Mouse (Mus musculus): Measurements from ENCODE around the gene Herc1.

Gene Herc1

DNA sequence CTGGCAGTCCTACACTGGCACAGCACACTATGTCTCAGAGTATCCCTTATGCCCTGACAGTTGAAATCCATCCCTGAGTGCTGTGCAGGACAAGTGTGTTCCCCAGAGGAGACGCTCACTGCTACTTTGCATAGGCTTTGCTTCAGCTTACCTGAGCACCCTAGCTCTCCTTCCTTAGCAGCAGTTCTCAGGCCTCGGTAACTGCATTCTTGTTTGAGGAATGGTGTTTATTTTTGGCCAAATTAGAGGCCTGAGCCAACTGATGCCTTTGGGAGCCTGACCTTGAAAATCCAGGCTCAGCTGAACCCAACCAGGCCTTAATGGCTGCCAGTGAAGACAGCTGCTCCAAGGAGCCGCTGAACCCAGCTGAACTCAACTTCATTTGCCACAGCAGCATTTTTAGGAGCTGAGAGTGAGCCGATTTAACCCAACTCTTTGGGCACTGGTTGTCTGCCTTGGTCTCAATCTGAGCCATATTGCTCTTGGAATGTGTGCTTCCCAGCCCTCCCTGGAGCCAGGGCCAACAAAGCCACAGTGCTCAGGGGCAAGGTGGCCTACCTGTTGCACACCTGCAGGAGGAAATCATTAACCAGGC, 163.5 kb downstream of the Herc1 start:
- in situ Hi-C loops (cut with MboI; ENCODE audit: low pct_unique_long_range_greater_than_20kb in 1 of 2, low sequenced_read_pairs in 2 of 2, unreplicated experiment in 1 of 2): no loop called here

DNA sequence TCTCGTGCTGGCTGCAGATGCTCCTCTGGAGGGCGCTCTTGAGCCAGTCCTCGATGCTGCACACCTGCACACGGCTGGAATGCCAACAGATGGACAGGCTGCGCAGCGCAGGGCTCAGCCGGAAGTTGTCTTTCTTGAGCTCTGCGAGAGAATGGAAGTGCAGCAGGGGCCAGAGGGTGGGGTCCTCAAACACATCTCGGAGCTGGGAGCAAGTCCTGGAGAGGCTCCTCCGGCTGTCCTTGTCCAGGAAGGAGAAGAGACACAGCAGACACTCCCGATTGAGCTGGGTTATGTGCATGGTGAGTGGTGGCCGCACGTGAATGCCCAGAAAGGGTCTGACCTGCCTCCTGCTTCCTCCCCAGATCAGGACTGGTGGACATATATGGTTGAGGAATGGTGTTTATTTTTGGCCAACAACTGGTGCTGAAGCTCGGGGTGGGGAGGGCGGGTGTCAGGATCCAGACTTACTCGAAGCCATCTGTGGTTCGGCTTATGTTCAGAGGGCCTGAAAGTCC, 164.1 kb downstream of the Herc1 start, which contains the start of gene Fbxl22:
Gene Fbxl22, minus strand, starts transcription at position 338 of the 515 bp plus-strand sequence.
- in situ Hi-C loops (cut with MboI; ENCODE audit: low pct_unique_long_range_greater_than_20kb in 1 of 2, low sequenced_read_pairs in 2 of 2, unreplicated experiment in 1 of 2): no loop called here

DNA sequence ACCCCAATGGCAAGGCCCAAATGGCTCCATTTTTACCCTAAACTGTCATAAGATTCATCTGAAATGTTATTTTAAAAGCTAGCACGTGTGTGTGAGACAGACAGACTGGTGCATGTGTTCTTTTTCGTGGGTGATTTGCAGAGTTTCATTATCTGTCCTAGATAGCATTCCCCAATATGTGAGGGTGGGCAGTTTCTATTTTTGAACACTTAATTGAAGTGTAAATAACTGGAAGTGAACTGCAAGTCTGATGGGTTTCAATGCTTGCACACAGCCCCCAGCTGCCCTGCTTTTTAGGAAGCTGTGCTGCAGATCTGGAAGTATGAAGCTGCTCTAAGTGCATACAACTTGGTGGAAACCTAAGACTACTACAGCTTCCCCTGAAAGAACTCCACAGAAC, 164.9 kb downstream of the Herc1 start:
- in situ Hi-C loops (cut with MboI; ENCODE audit: low pct_unique_long_range_greater_than_20kb in 1 of 2, low sequenced_read_pairs in 2 of 2, unreplicated experiment in 1 of 2): no loop called here

DNA sequence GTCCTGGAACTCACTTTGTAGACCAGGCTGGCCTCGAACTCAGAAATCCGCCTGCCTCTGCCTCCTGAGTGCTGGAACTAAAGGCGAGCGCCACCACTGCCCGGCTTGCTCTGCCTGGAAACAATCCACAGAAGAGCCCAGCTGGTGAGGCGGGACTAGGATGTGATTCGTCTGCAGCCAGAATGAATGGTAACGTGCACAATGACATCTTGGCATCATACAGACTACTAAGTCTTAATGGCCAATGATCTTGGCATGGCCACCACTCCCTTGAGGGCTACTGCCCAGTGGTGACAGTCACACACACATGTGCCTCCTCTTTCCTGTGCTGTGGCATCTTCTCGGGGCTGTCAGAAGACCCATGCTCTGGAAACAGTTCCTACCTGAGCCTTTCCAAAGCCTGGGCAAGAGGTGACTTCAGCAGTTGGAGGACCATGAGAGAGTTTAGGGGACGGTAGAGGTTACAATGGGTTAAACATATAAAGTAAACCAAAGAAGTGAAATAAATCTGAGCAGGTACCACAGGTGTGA, 165.5 kb downstream of the Herc1 start:
- in situ Hi-C loops (cut with MboI; ENCODE audit: low pct_unique_long_range_greater_than_20kb in 1 of 2, low sequenced_read_pairs in 2 of 2, unreplicated experiment in 1 of 2): no loop called here

DNA sequence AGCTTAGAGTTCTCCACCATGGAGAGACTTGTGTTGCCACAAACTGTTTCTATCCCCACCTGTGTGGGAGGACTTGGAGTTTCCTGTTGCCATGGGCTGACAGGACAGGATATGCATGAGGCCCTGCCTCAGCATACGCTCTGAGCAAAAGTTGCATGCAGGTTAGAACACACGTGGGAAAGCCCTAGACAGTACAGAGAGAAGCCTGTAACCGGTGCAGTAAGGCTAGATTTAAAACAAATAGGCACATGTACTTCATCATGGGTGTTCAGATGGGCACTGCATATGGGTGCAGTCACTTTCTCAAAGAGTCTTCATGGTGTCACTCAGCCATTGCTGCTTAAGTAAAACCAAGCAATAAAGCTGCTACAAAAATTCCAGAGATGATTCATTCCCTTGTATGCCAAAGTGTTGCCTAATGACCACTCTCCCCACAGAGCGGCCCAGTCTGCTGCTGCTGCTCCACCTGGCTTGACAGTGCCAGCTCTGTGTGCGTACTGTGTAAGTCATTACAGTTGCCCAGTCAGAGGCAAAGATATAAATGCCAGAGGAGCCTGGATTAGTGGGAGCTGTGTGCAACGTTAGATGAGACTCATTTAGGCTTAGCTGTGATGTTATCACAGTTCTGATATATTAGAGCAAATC, 166.2 kb downstream of the Herc1 start:
- in situ Hi-C loops (cut with MboI; ENCODE audit: low pct_unique_long_range_greater_than_20kb in 1 of 2, low sequenced_read_pairs in 2 of 2, unreplicated experiment in 1 of 2): no loop called here

DNA sequence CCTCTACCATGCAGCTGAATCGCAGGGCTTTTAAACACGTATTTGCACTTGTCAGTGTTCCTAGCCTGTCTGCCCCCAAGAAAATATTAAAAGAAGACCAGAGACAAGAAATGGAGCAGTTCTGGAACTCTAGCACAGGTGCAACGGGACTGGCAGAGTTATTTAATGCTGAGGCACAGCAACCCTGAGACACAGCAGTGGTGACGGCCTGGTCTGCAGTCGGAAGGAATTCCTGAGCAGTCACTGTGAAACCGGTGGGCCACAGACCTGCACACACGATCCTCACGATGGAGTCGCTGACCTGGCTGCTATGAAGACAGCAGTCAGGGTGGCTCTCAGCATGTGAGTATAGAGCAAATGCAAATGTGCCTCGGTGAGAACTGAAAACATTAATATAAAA, 167.5 kb downstream of the Herc1 start:
- in situ Hi-C loops (cut with MboI; ENCODE audit: low pct_unique_long_range_greater_than_20kb in 1 of 2, low sequenced_read_pairs in 2 of 2, unreplicated experiment in 1 of 2): no loop called here

DNA sequence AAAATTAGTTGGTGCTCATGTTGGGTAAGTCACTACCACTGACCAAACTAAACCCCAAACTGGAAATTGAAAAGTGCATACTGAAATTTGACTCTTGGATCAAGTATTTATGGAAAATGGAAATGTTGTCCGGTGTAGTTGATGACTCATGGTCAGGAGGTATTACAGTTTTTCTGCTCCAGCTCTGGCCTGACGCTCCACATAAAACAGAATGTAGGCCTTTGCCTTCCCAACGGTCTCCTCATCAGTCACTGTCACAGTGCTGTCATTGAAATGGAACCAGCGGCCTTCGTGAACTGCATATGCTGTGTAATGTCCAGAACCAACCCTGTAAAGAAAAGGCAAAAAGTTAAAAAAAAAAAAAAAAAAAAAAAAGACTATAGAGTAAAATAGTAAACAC, 168.0 kb downstream of the Herc1 start:
- in situ Hi-C loops (cut with MboI; ENCODE audit: low pct_unique_long_range_greater_than_20kb in 1 of 2, low sequenced_read_pairs in 2 of 2, unreplicated experiment in 1 of 2): no loop called here

DNA sequence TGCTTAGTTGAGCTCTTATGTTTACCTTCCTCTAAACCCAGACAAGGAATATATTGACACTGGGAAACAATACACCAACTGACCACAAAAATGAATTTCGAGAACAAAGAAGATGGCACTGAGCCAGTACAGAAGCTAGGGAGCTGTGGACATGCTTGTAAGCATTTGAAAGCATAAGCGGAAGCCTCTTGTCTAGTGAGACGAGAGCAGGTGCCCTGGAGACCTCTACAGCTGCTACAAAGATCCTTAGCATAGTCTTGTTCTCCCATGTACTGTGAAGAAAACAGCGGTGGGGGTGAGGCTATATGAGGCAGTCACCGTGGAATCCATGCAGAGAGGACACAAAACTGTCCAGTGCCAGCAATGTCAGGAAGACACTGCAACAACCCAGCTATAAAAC, 168.7 kb downstream of the Herc1 start:
- in situ Hi-C loops (cut with MboI; ENCODE audit: low pct_unique_long_range_greater_than_20kb in 1 of 2, low sequenced_read_pairs in 2 of 2, unreplicated experiment in 1 of 2): no loop called here

DNA sequence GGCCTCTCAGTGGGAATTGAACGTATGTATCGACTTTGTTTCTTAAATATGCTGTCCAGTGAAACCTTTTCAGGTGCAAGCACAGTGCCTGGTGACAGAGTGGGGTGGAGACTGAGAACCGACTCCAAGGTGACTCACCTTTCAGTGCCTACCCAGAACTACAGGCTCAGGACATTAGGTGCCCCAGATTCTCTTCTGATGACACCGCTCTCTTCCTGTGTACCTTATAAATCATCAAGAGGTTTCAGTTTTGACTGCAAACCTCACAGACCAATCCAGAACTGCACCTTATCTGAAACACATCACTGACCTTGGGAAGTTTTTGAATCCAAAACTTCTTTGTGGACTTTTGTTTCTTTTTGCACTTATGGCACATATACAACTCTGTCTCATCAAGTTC, 170.0 kb downstream of the Herc1 start:
- in situ Hi-C loops (cut with MboI; ENCODE audit: low pct_unique_long_range_greater_than_20kb in 1 of 2, low sequenced_read_pairs in 2 of 2, unreplicated experiment in 1 of 2): no loop called here

DNA sequence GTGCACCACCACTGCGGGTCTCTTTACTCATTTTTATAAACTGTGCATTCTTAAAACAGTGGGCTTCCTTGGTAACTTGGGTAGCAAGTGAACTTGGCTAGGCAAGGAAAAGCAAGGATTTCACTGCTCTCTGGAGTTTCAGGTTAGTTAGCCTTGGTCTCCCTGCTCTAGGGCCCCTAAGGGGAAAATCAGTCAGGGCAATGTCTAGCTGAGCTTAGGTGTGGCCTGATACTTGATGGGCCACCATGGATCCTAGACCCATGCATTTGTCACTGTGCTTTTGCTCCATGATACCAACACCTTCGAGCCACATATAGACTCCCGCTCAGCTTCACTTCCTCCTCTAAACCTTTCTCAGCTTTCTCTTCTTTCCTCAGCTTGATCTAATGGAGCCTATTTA, 171.3 kb downstream of the Herc1 start:
- in situ Hi-C loops (cut with MboI; ENCODE audit: low pct_unique_long_range_greater_than_20kb in 1 of 2, low sequenced_read_pairs in 2 of 2, unreplicated experiment in 1 of 2): no loop called here

DNA sequence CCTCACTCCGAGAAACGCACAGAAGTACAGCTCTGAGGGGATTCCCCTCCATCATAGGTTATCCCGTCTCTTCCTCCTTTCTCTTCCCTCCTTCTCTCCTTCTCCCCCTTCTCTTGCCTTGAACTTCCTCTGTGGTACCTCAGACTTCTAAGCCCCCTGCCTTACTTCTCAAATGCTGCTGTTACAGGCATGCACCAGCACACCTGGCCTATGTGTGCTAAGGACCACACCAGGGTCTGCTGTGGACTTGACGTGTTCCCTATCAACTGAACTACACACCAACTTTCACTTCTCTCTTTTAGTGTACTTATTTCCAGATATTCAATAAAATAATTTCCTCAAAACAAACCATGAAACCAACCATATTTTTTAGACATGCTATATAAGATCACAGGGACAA, 192.5 kb downstream of the Herc1 start:
- in situ Hi-C loops (cut with MboI; ENCODE audit: low pct_unique_long_range_greater_than_20kb in 1 of 2, low sequenced_read_pairs in 2 of 2, unreplicated experiment in 1 of 2): no loop called here
